Mouse (Mus musculus): ENCODE data around the gene Susd6. TPM values are rescaled to one million over a fixed set of nuclear protein-coding genes. Genes with fewer than 3 reads are reported as not detected.

Susd6 gene
- total RNA-seq, 4 experiments from 2014 or later: 34.7 to 38.2 (median 35.5) TPM

- DNase-seq (ENCODE audit: low spot score in 2 of 2): no peak
Measured at GRCm38 (mm10) chr12:80811646-80812509, 21.6 kb downstream of the Susd6 start.

DNA sequence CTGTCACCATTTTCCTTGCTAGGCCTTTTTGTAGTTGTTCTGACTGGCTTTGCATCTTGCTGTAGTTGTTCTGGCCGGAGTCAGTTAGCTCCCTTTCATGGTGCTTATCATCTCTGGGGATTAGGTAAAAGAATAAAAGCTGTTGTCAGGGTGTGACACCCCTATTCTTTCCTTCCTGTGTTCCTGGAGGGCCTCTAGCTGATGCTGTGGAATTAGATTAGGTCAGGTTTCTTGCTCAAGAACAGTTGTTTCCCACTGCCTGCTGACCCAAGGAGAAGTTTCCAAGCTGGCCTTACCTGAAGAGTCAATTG, 22.2 kb downstream of the Susd6 start:
- no peak for DNase-seq (ENCODE audit: low spot score in 2 of 2)

GRCm38 (mm10) chr12:80813456-80813855, 23.1 kb downstream of the Susd6 start:
- no peak for DNase-seq (ENCODE audit: low spot score in 2 of 2)

GRCm38 (mm10) chr12:80813872-80814271, 23.6 kb downstream of the Susd6 start:
- no peak for DNase-seq (ENCODE audit: low spot score in 2 of 2)

DNA sequence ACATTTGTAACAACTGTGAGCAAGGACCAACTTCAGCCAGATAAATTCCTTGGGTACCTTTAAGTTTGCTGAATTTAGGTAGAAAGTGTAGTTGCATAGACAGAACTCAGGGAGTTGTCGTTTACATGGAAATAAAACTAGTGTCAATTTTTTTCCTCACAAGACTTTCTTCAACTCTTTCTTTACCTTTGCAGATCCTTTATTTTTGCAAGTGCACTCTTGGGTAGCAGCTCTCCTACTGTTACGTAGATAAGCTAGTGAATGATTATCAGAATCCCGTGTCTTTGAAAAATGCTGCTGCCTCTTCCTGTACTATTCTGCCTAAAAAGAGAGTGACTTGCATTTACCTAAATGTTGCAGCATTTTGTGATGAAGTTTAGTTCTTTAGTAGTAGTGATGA, 24.2 kb downstream of the Susd6 start:
- no peak for DNase-seq (ENCODE audit: low spot score in 2 of 2)

GRCm38 (mm10) chr12:80815298-80815697, 25.0 kb downstream of the Susd6 start:
- no peak for DNase-seq (ENCODE audit: low spot score in 2 of 2)

DNA sequence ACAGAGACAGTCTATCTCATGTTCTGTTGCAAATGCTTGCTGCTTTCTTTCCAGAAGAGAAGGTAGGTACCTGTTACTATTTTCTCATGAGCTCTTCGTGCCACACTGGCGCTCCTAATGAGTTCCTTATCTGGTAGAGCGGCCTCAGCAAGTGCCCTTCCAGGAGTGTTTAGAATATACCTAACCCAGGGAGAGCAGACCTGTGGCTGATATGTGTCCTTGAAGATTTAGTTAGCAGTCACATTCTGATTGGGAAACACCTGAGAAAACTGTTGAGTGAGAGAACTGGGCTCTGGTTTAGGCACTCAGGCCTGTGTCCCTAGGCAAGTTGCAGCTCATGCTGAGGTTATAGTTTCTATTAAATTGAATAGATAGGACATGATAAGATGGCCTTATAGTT, 25.6 kb downstream of the Susd6 start:
- no peak for DNase-seq (ENCODE audit: low spot score in 2 of 2)

DNA sequence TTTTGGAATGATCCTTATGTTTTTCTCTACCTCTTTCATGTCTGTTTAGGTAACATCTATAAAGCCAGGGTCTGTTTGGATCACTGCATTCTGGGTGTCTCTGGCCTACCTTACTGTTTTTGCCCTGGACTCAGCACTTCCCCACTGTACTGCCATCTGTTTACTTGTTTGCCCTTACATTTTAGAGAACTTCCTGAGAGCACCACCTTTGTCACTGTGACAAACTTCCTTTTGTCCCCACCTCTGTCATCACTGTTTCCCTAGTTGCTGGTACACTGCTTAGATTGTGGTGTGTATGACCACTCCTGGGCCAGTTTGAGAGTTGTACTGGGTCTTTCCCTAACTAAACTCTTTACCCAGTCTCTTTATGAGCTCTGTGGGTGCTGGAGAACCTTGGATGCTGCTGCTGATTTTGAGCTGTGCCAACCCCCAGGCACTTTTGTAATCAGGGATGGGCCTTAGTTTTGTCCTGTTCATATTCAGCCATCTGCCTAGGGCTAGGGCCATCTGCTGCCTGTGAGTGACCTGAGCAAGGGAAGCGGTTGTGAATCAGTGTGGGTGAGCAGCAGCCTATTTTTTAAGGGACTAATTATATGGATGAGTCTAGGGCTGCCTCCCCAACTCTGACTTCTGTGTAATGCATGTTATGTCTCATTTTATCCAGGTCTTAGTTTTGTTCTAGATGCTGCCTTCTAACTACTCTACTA, 26.2 kb downstream of the Susd6 start:
- DNase-seq (ENCODE audit: low spot score in 2 of 2): peak in 1 of 2 experiments; percentile 39

DNA sequence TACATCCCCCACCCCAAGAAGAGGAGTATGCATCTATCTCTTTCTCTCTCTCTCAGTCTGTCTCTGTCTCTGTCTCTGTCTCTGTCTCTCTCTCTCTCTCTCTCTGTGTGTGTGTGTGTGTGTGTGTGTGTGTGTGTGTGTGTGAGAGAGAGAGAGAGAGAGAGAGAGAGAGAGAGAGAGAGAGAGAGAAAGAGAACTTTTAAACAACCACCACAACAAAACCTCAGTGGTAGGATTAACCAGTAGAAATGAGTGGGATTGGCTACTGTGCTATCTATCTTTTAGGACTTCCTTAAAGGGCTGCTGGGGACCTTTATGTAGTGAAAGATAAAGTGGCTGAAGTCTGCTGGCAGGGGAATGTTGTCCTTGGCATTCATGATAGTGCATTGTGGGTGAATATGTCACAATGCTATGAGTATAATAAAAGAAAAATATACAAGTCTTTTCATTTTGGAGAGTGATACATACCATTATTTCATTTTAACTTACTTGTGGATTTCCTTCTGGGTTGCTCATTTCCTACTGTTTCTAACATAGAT, 27.5 kb downstream of the Susd6 start:
- no peak for DNase-seq (ENCODE audit: low spot score in 2 of 2)

DNA sequence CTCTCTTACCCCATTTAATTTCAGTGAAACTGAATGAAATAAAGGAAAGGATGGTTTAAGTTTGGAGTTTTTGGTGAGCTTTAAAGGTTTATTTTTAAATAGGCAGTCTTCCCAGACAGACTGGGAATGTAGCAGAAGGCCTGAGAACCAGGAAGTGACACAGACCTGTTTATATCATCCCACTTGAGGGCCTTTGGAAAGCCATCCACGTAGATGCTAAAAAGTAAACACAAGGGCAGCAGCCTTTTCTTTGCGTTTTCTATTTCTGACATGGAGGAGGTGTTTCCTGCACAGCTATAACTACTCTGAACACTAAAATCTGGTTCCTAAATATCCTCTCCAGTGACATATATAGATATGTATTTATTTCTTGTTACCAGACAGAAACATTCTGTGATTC, 28.7 kb downstream of the Susd6 start:
- peak in 1 of 2 experiments; percentile 29 for DNase-seq (ENCODE audit: low spot score in 2 of 2)

- no peak for DNase-seq (ENCODE audit: low spot score in 2 of 2)
Measured at GRCm38 (mm10) chr12:80821312-80822007, 31.1 kb downstream of the Susd6 start.

GRCm38 (mm10) chr12:80822533-80822932, 32.2 kb downstream of the Susd6 start:
- DNase-seq (ENCODE audit: low spot score in 2 of 2): no peak

GRCm38 (mm10) chr12:80824202-80824601, 33.9 kb downstream of the Susd6 start:
- DNase-seq (ENCODE audit: low spot score in 2 of 2): no peak

- DNase-seq (ENCODE audit: low spot score in 2 of 2): no peak
Measured at GRCm38 (mm10) chr12:80826423-80826822, 36.1 kb downstream of the Susd6 start.

DNA sequence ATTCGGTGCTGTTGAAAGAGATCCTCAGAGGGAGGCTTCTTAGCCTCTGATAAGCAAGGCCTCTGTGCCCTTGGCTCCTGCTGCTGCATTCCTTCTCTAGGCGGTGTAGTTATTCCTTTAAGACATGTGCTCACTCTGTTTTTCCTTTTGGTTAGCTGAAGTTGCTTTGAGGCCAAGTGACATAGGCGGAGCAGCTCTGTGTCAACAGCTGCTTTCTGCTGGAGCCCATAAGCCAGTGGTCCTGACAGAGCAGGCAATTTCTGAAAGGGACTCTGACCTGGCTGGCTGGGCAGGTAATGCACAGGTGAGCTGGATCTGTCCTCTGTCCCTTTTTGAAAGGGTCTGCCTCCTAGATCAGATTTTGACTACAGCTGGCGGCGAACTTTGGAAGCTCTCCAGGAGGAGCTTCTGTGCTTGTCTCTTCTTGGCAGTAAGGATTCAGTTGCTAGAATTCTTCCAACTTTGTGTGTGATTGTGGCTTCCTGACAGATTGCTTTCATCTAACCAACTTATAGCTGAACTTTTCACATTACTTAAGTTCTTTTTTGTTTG, 37.2 kb downstream of the Susd6 start:
- peak; percentile 23 to 34 for DNase-seq (ENCODE audit: low spot score in 2 of 2)

- no peak for DNase-seq (ENCODE audit: low spot score in 2 of 2)
Measured at GRCm38 (mm10) chr12:80828020-80828419, 37.7 kb downstream of the Susd6 start.

- no peak for DNase-seq (ENCODE audit: low spot score in 2 of 2)
Measured at GRCm38 (mm10) chr12:80828951-80829350, 38.6 kb downstream of the Susd6 start.

GRCm38 (mm10) chr12:80830211-80830610, 39.9 kb downstream of the Susd6 start:
- DNase-seq (ENCODE audit: low spot score in 2 of 2): no peak

GRCm38 (mm10) chr12:80830820-80831219, 40.5 kb downstream of the Susd6 start:
- no peak for DNase-seq (ENCODE audit: low spot score in 2 of 2)

- no peak for DNase-seq (ENCODE audit: low spot score in 2 of 2)
Measured at GRCm38 (mm10) chr12:80832313-80832712, 42.0 kb downstream of the Susd6 start.

GRCm38 (mm10) chr12:80833541-80833940, 43.2 kb downstream of the Susd6 start:
- DNase-seq (ENCODE audit: low spot score in 2 of 2): no peak

Data from left cerebral cortex, adult 8-10 months (tissue).